8 mouse cellular contexts compared by ENCODE assay signal in genomic region chr9:106280808-106281544, GRCm38 (mm10). TPM values are rescaled to one million over a fixed set of nuclear protein-coding genes. Genes with fewer than 3 reads are reported as not detected.
DNase-seq lines count a peak whose midpoint lies in the region; ATAC-seq and TF ChIP-seq lines count a peak whose summit lies in the region.

Gene Poc1a (plus strand): TSS chr9:106281061.

- WGBS in forebrain, embryonic 10.5 days: under 1% methylated on average over 47 of the region's 47 CpGs
- under 1% methylated on average over 47 of the region's 47 CpGs for WGBS in heart, embryonic 15.5 days
- under 1% methylated on average over 47 of the region's 47 CpGs for WGBS in liver, embryonic 14.5 days (ENCODE audit: insufficient replicate concordance)
- WGBS in neural tube, embryonic 11.5 days: under 1% methylated on average over 47 of the region's 47 CpGs
- WGBS in stomach, postnatal 0 days: under 1% methylated on average over 46 of the region's 47 CpGs

- peak within 1 kb of the TSS; percentile 80 for H3K9ac ChIP-seq in heart, embryonic 15.5 days
- peak within 1 kb of the TSS; percentile 92 for H3K9ac ChIP-seq in liver, embryonic 14.5 days (replicated peaks)
- peak within 1 kb of the TSS; percentile 54 for H3K9ac ChIP-seq in neural tube, embryonic 11.5 days (ENCODE audit: low read length)
- peak within 1 kb of the TSS; percentile 63 for H3K9ac ChIP-seq in stomach, postnatal 0 days (ENCODE audit: low read length)

- H3K9me3 ChIP-seq in forebrain, embryonic 10.5 days: no peaks in the 10 kb centered on the region
- H3K9me3 ChIP-seq in heart, embryonic 15.5 days (replicated peaks): no peaks in the 10 kb centered on the region
- H3K9me3 ChIP-seq in liver, embryonic 14.5 days (ENCODE audit: control insufficient read depth, low read length): no peaks in the 10 kb centered on the region
- H3K9me3 ChIP-seq in neural tube, embryonic 11.5 days (ENCODE audit: control insufficient read depth, low read length): no peaks in the 10 kb centered on the region
- no peaks in the 10 kb centered on the region for H3K9me3 ChIP-seq in stomach, postnatal 0 days (ENCODE audit: control insufficient read depth, low read length)

- peaks cover 15% of the 10 kb centered on the region for H3K36me3 ChIP-seq in forebrain, embryonic 10.5 days (replicated peaks)
- H3K36me3 ChIP-seq in heart, embryonic 15.5 days: peaks cover 18% of the 10 kb centered on the region; the same call in 1 of the 2 replicates
- H3K36me3 ChIP-seq in liver, embryonic 14.5 days (replicated peaks; ENCODE audit: control insufficient read depth, insufficient read depth, low read depth): peaks cover 5% of the 10 kb centered on the region
- H3K36me3 ChIP-seq in neural tube, embryonic 11.5 days (ENCODE audit: control insufficient read depth, insufficient read depth, low read length): peaks cover 2% of the 10 kb centered on the region; the same call in 1 of the 2 replicates
- peaks cover 4% of the 10 kb centered on the region; the same call in 1 of the 2 replicates for H3K36me3 ChIP-seq in stomach, postnatal 0 days (ENCODE audit: control insufficient read depth, insufficient read depth, low read length)

- TF ChIP-seq CTCF in liver, embryonic 14.5 days (IDR thresholded peaks at IDR 0.05; ENCODE audit: low read depth): no peak
- 0 out of 2 replicates have a peak, but pooled peaks have one; percentile 2 for TF ChIP-seq CTCF in stomach, postnatal 0 days (IDR thresholded peaks at IDR 0.05; ENCODE audit: low read depth)

- H3K4me2 ChIP-seq in heart, embryonic 15.5 days: peak within 1 kb of the TSS; percentile 91
- peak within 1 kb of the TSS; percentile 93 for H3K4me2 ChIP-seq in liver, embryonic 14.5 days (ENCODE audit: low read depth)
- H3K4me2 ChIP-seq in neural tube, embryonic 11.5 days (ENCODE audit: low read depth): peak within 1 kb of the TSS; percentile 76
- H3K4me2 ChIP-seq in stomach, postnatal 0 days (replicated peaks; ENCODE audit: low read depth): peak within 1 kb of the TSS; percentile 77

- H3K4me1 ChIP-seq in forebrain, embryonic 10.5 days: peaks cover 21% of the 10 kb centered on the region
- peaks cover 15% of the 10 kb centered on the region for H3K4me1 ChIP-seq in heart, embryonic 15.5 days (replicated peaks)
- H3K4me1 ChIP-seq in liver, embryonic 14.5 days (replicated peaks; ENCODE audit: control insufficient read depth in 2 of 2, insufficient read depth in 2 of 2, low read length in 1 of 2): peaks cover 6 to 11% of the 10 kb centered on the region in 2 experiments
- H3K4me1 ChIP-seq in neural tube, embryonic 11.5 days (ENCODE audit: control insufficient read depth, insufficient read depth, low read length): peaks cover 5% of the 10 kb centered on the region; the same call in 1 of the 2 replicates
- H3K4me1 ChIP-seq in stomach, postnatal 0 days (replicated peaks; ENCODE audit: control insufficient read depth, insufficient read depth): peaks cover 5% of the 10 kb centered on the region; the same call in 1 of the 2 replicates

- peak within 1 kb of the TSS; percentile 90 for H3K4me3 ChIP-seq in forebrain, embryonic 10.5 days
- peak within 1 kb of the TSS; percentile 83 for H3K4me3 ChIP-seq in heart, embryonic 15.5 days
- H3K4me3 ChIP-seq in liver, embryonic 14.5 days (ENCODE audit: insufficient read depth in 1 of 2, low read depth in 2 of 2, low read length in 2 of 2): peak within 1 kb of the TSS; percentile 81 to 91
- H3K4me3 ChIP-seq in neural tube, embryonic 11.5 days (ENCODE audit: low read depth, low read length): peak within 1 kb of the TSS; percentile 67
- peak within 1 kb of the TSS; percentile 54 for H3K4me3 ChIP-seq in stomach, postnatal 0 days (ENCODE audit: low read depth, low read length)

- peak; percentile 92 to 96 for DNase-seq in CD8-positive naive resting alpha-beta T cell, adult 2 months (ENCODE audit: low read depth in 2 of 2, low spot score in 2 of 2)
- DNase-seq in c-Kit-positive CD71-negative TER-119-negative erythroid progenitor cells, embryonic 14.5 days (ENCODE audit: low read depth): peak; percentile 92
- peak; percentile 97 for DNase-seq in forebrain, embryonic 10.5 days (ENCODE audit: extremely low spot score, low spot score)
- peak; percentile 96 to 97 for DNase-seq in kidney, postnatal 25 days
- DNase-seq in liver, embryonic 14.5 days (ENCODE audit: low read depth in 3 of 3, low spot score in 3 of 3): peak; percentile 90 to 94 (median 92)
- DNase-seq in neural tube, embryonic 11.5 days (ENCODE audit: low spot score): peak; percentile 96
- DNase-seq in stomach, postnatal 0 days (ENCODE audit: low spot score): peak; percentile 95

- peak; percentile 97 for ATAC-seq in heart, embryonic 15.5 days (replicated peaks; ENCODE audit: insufficient number of reproducible peaks, insufficient read depth, low FRiP score, low read depth)
- peak; percentile 97 for ATAC-seq in liver, embryonic 14.5 days (ENCODE audit: insufficient read depth)
- peak; percentile 93 for ATAC-seq in neural tube, embryonic 11.5 days (ENCODE audit: insufficient read depth, low FRiP score, low TSS enrichment)
- ATAC-seq in stomach, postnatal 0 days (ENCODE audit: low FRiP score, low TSS enrichment): peak; percentile 96

- peak; percentile 58; the same call in 1 of the 2 replicates for TF ChIP-seq EP300 in liver, embryonic 14.5 days (IDR thresholded peaks at IDR 0.05; ENCODE audit: low read depth)
- peak; percentile 40 for TF ChIP-seq EP300 in stomach, postnatal 0 days (optimal IDR thresholded peaks at IDR 0.05)

- H3K27me3 ChIP-seq in forebrain, embryonic 10.5 days (ENCODE audit: poor library complexity, severe bottlenecking): no peaks in the 10 kb centered on the region
- H3K27me3 ChIP-seq in heart, embryonic 15.5 days: no peaks in the 10 kb centered on the region
- no peaks in the 10 kb centered on the region for H3K27me3 ChIP-seq in liver, embryonic 14.5 days (ENCODE audit: control insufficient read depth, insufficient read depth, low read length)
- H3K27me3 ChIP-seq in neural tube, embryonic 11.5 days (ENCODE audit: control insufficient read depth, insufficient read depth, low read length): no peaks in the 10 kb centered on the region
- no peaks in the 10 kb centered on the region for H3K27me3 ChIP-seq in stomach, postnatal 0 days (ENCODE audit: control insufficient read depth, insufficient read depth, low read length)

- peak within 1 kb of the TSS; percentile 85 for H3K27ac ChIP-seq in forebrain, embryonic 10.5 days
- peak within 1 kb of the TSS; percentile 86 for H3K27ac ChIP-seq in heart, embryonic 15.5 days
- peak within 1 kb of the TSS; percentile 46 for H3K27ac ChIP-seq in liver, embryonic 14.5 days
- peak within 1 kb of the TSS; percentile 50; the same call in 1 of the 2 replicates for H3K27ac ChIP-seq in neural tube, embryonic 11.5 days (ENCODE audit: low read depth, low read length)
- peak within 1 kb of the TSS; percentile 90 for H3K27ac ChIP-seq in stomach, postnatal 0 days (replicated peaks)

RNA-seq across cellular contexts. Expression of gene Poc1a, which starts in this region (rescaled TPM):
- polyA plus RNA-seq in forebrain, embryonic 10.5 days (2016; fragmentation: Nextera tagmentation; extraction: Ambion mirVana): 42.7 and 46.4 TPM in 2 replicates
- 23.7 and 26.8 TPM in 2 replicates for polyA plus RNA-seq in heart, embryonic 15.5 days (2015; fragmentation: Nextera tagmentation; extraction: Ambion mirVana)
- polyA plus RNA-seq in liver, embryonic 14.5 days (2012; rRNA removed): 17.8 and 18.5 TPM in 2 replicates
- 21.4 and 23.7 TPM in 2 replicates for polyA plus RNA-seq in liver, embryonic 14.5 days (2014; fragmentation: Nextera tagmentation; extraction: Ambion mirVana)
- polyA plus RNA-seq in neural tube, embryonic 11.5 days (2014; fragmentation: Nextera tagmentation; extraction: Ambion mirVana): 23.7 and 26.6 TPM in 2 replicates
- 13.0 and 13.3 TPM in 2 replicates for polyA plus RNA-seq in stomach, postnatal 0 days (2015; fragmentation: Nextera tagmentation; extraction: Ambion mirVana)

Comparison
In these comparisons a context has a peak if more than half of its experiments do, and no peak if none do; other contexts are left out.
1. Peak in every context shown above with its lines: DNase-seq, ATAC-seq, H3K4me3 ChIP-seq and H3K27ac ChIP-seq.